Mouse (Mus musculus) heart, embryonic 16.5 days (tissue): ENCODE data around the gene Hoxd9. TPM values are rescaled to one million over a fixed set of nuclear protein-coding genes. Genes with fewer than 3 reads are reported as not detected.
A peak's percentile ranks its signal among the peaks of the same experiment; 100 is the strongest.

ENCODE experiments used
- ATAC-seq: fragments of 200-750 bp; cut with Nextera tagmentation; replicated peaks from 2 replicates; pipeline ENCODE4 v1.8.0; 2017; ENCODE audit warnings: moderate number of reproducible peaks; ENCODE audit not compliant: insufficient read depth, low FRiP score; ENCODE audit errors: extremely low read depth
- H3K27ac ChIP-seq: fragments of 300-500 bp; sonication (generic); 2 replicates; pipeline ENCODE4 v1.5.1; 2014; ENCODE audit warnings: mild to moderate bottlenecking, low read length, control low read depth, moderate library complexity
- H3K27me3 ChIP-seq: fragments of 300-500 bp; sonication (generic); 2 replicates; pipeline ENCODE4 v1.6.1; 2014; ENCODE audit warnings: low read length, mixed read lengths; ENCODE audit not compliant: control insufficient read depth, insufficient read depth
- H3K36me3 ChIP-seq: fragments of 300-500 bp; sonication (generic); 2 replicates; pipeline ENCODE4 v1.6.1; 2014; ENCODE audit not compliant: control insufficient read depth, insufficient read depth
- H3K4me1 ChIP-seq: fragments of 300-500 bp; sonication (generic); 2 replicates; pipeline ENCODE4 v1.6.1; 2014; ENCODE audit warnings: low read length, mixed read lengths; ENCODE audit not compliant: control insufficient read depth, insufficient read depth
- H3K4me2 ChIP-seq: fragments of 300-500 bp; sonication (generic); 2 replicates; pipeline ENCODE4 v1.6.1; 2014; ENCODE audit warnings: low read depth, mild to moderate bottlenecking, control low read depth, low read length
- H3K4me3 ChIP-seq: fragments of 300-500 bp; sonication (generic); 2 replicates; pipeline ENCODE4 v1.5.1; 2014; ENCODE audit warnings: mild to moderate bottlenecking, control low read depth, low read length
- H3K9ac ChIP-seq: fragments of 300-500 bp; sonication (generic); 2 replicates; pipeline ENCODE4 v1.6.1; 2014; ENCODE audit warnings: low read length, control low read depth
- H3K9me3 ChIP-seq: fragments of 300-500 bp; sonication (generic); replicated peaks from 2 replicates; pipeline ENCODE4 v1.6.1; 2016; ENCODE audit warnings: low read length; ENCODE audit not compliant: control insufficient read depth
- WGBS: fragments of 180-500 bp; shearing (Covaris S2); extraction: QIAGEN DNeasy Blood & Tissue Kit; methylation state at CpG from one replicate; pipeline ENCODE4 v1.1.7; 2014; 5-methylcytosine and 5-hydroxymethylcytosine counted together
- polyA plus RNA-seq: library from polyadenylated mRNA; unstranded; fragments of >200 nt; fragmentation: Nextera tagmentation; extraction: Ambion mirVana; gene quantifications from 2 replicates; pipeline ENCODE4 v1.2.1, GENCODE M21; 2015

The Hoxd9 gene
- polyA plus RNA-seq, 1 experiment from 2014 or later, result 0.21 TPM

DNA sequence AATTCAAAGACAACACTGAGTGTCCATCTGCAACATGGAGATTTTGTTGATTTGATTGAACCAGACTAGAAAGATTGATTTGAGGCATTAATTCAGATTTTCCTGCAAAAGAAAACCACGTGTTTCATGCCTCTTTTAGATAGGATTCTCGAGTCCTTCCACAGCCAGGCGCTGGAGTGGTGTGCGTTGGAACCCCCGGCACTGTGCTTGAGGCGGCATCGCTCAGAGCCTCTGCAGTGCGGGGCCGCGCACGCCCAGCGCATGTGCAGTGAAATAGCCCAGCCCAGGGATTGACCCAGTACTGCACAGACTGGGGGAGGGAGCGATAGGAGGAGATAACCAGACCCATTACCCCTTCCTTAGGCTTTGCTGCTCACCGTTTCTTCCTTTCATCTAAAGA lies 17.4 kb downstream of the Hoxd9 start:
- no peak for ATAC-seq
- H3K4me1 ChIP-seq, result peaks cover 7% of the 10 kb centered on the region; the same call in 1 of the 2 replicates
- no peaks in the 10 kb centered on the region for H3K9me3 ChIP-seq
- H3K36me3 ChIP-seq, result no peaks in the 10 kb centered on the region
- H3K4me2 ChIP-seq, result no peak overlapping the region
- WGBS, result under 1% methylated on average over 14 of the region's 14 CpGs
- peaks cover 90% of the 10 kb centered on the region for H3K27me3 ChIP-seq
- H3K27ac ChIP-seq, result no peak overlapping the region
- no peak overlapping the region for H3K4me3 ChIP-seq
- H3K9ac ChIP-seq, result no peak overlapping the region

GRCm38 (mm10) chr2:74715504-74716241 lies 18.1 kb downstream of the Hoxd9 start:
- WGBS, result 3% methylated on average over 26 of the region's 26 CpGs

GRCm38 (mm10) chr2:74720384-74720783 lies 22.9 kb downstream of the Hoxd9 start:
- no peak overlapping the region for H3K9ac ChIP-seq
- H3K4me2 ChIP-seq, result no peak overlapping the region
- no peaks in the 10 kb centered on the region for H3K4me1 ChIP-seq
- 12% methylated on average over 2 of the region's 2 CpGs for WGBS
- H3K9me3 ChIP-seq, result no peaks in the 10 kb centered on the region
- no peaks in the 10 kb centered on the region for H3K36me3 ChIP-seq
- ATAC-seq, result no peak
- no peak overlapping the region for H3K27ac ChIP-seq
- no peak overlapping the region for H3K4me3 ChIP-seq
- H3K27me3 ChIP-seq, result peaks cover 94% of the 10 kb centered on the region

More at GRCm38 (mm10) chr2:74715504-74716241, 18.1 kb downstream of the Hoxd9 start:
- Histone ChIP-seq H3K27me3 (peaks cover 90% of the 10 kb centered on the region), H3K4me2 (peak overlapping the region; percentile 35), H3K9me3 (no peaks in the 10 kb centered on the region), H3K4me1 (peaks cover 7% of the 10 kb centered on the region; the same call in 1 of the 2 replicates), H3K36me3 (no peaks in the 10 kb centered on the region), H3K4me3 (peak overlapping the region; percentile 15), H3K27ac (no peak overlapping the region), H3K9ac (no peak overlapping the region)
- ATAC-seq, result peak; percentile 76; the same call in 1 of the 2 replicates

- no peaks in the 10 kb centered on the region for H3K9me3 ChIP-seq
- H3K27me3 ChIP-seq, result peaks cover 97% of the 10 kb centered on the region
- H3K4me2 ChIP-seq, result no peak overlapping the region
- no peaks in the 10 kb centered on the region for H3K4me1 ChIP-seq
- H3K36me3 ChIP-seq, result no peaks in the 10 kb centered on the region
- no peak overlapping the region for H3K4me3 ChIP-seq
- H3K9ac ChIP-seq, result no peak overlapping the region
- WGBS, result 13% methylated on average over 5 of the region's 5 CpGs
- H3K27ac ChIP-seq, result no peak overlapping the region
- no peak for ATAC-seq
These were observed 23.5 kb downstream of the Hoxd9 start for GRCm38 (mm10) chr2:74720955-74721491.

GRCm38 (mm10) chr2:74721882-74722281 lies 24.4 kb downstream of the Hoxd9 start:
- no peak overlapping the region for H3K4me3 ChIP-seq
- H3K36me3 ChIP-seq, result no peaks in the 10 kb centered on the region
- no peak overlapping the region for H3K4me2 ChIP-seq
- H3K4me1 ChIP-seq, result no peaks in the 10 kb centered on the region
- no peaks in the 10 kb centered on the region for H3K9me3 ChIP-seq
- no peak overlapping the region for H3K27ac ChIP-seq
- WGBS, result 14% methylated on average over 6 of the region's 6 CpGs
- no peak for ATAC-seq
- peaks cover 97% of the 10 kb centered on the region for H3K27me3 ChIP-seq
- no peak overlapping the region for H3K9ac ChIP-seq

DNA sequence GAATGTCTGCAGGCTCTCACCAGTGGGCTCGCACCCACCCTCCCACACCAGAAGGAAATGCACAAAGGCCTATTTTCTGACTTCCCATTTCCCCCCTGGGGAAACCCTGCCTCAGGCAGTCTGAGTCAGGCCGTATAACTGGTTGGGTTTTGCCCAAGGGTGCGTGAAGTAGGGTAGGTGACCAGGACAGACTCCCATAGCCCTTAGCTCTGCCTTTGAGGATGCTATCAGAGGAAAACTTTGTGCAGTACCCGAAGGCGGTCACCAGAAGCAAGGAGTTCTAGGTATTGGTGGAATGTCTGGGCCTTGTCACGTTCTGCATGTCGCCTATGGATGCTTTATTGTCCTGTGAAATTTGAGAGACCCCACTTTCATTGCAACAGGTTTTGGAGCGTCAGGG lies 25.4 kb downstream of the Hoxd9 start:
- no peak for ATAC-seq
- Histone ChIP-seq H3K4me1 (0 out of 2 replicates have a peak, but pooled peaks cover 3% of the 10 kb centered on the region), H3K36me3 (no peaks in the 10 kb centered on the region), H3K9me3 (no peaks in the 10 kb centered on the region), H3K4me2 (no peak overlapping the region), H3K9ac (no peak overlapping the region), H3K27ac (no peak overlapping the region), H3K4me3 (no peak overlapping the region), H3K27me3 (peaks cover 95% of the 10 kb centered on the region)
- 10% methylated on average over 8 of the region's 8 CpGs for WGBS

DNA sequence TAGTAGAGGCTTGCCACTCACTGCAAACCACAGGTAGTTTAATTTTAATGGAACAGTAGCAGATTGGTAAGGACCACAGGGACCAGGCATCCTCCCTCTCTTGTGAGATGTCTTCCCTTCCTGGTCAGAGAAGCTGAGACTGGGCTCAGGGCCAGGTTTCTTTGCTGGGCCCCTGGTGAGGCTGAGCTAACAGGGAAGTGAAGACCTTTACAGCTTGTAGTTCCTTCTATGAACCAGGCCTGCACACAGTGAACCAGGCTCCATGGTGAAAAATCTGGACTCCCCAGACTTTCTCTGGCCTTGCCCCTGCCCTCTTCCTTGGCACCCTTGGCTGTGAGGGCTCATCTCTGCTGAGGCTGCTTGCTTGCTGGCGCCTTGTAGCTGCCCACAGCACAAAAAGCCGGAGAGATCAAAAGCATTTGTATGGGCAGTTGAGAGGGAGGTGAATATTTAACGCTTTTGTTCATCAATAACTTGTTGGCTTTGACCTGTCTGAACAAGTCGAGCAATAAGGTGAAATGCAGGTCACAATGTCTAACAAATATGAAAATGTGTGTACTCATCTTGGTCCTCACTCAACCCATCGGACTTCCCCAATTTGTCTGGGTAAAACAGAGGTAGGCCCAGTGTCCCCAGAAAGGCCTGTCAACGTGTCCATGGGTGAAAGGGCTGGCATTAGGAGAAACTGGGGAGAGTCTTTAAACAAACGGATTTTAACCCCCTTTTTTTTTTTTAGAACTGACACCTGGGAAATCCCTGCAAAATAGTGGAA lies 26.9 kb downstream of the Hoxd9 start:
- Histone ChIP-seq H3K27me3 (peaks cover 97% of the 10 kb centered on the region), H3K4me1 (0 out of 2 replicates have a peak, but pooled peaks cover 3% of the 10 kb centered on the region), H3K36me3 (no peaks in the 10 kb centered on the region), H3K9me3 (no peaks in the 10 kb centered on the region), H3K4me3 (no peak overlapping the region), H3K27ac (no peak overlapping the region), H3K9ac (no peak overlapping the region), H3K4me2 (no peak overlapping the region)
- 24% methylated on average over 7 of the region's 7 CpGs for WGBS
- no peak for ATAC-seq

- WGBS, result 8% methylated on average over 17 of the region's 17 CpGs
- H3K4me2 ChIP-seq, result no peak overlapping the region
- ATAC-seq, result no peak
- H3K27ac ChIP-seq, result no peak overlapping the region
- peaks cover 95% of the 10 kb centered on the region for H3K27me3 ChIP-seq
- H3K36me3 ChIP-seq, result no peaks in the 10 kb centered on the region
- 0 out of 2 replicates have a peak, but pooled peaks cover 3% of the 10 kb centered on the region for H3K4me1 ChIP-seq
- no peak overlapping the region for H3K4me3 ChIP-seq
- no peak overlapping the region for H3K9ac ChIP-seq
- no peaks in the 10 kb centered on the region for H3K9me3 ChIP-seq
These were observed 27.6 kb downstream of the Hoxd9 start for GRCm38 (mm10) chr2:74725171-74725570.

DNA sequence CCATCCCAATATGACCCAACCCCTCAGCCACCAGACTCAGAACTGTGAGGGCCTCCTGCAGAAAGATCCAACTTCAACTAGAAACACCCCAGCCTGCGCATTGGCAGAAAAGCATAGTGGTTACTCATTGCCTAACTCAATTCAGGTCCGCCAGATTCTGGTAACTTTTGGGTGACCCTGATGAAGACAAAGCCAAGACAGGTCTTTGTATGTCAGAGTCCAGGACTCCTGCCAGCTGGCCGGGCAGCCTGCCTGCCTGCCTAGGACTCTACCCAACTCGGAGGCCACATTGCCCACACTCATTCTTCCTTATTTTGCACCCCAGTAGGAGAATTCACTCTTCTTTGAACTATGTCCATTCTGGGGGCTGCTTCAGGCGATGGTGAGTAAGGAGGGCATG lies 29.0 kb downstream of the Hoxd9 start, which contains the start of gene Gm28230:
Gene Gm28230, plus strand, starts transcription at position 178 of the 400 bp plus-strand sequence.
- Histone ChIP-seq H3K4me2 (peak within 1 kb of the TSS; percentile 51), H3K27me3 (peaks cover 93% of the 10 kb centered on the region), H3K27ac (no peak within 1 kb of the TSS), H3K36me3 (no peaks in the 10 kb centered on the region), H3K9me3 (no peaks in the 10 kb centered on the region), H3K9ac (no peak within 1 kb of the TSS), H3K4me1 (0 out of 2 replicates have a peak, but pooled peaks cover 3% of the 10 kb centered on the region), H3K4me3 (peak within 1 kb of the TSS; percentile 36)
- 18% methylated on average over 5 of the region's 5 CpGs for WGBS
- no peak for ATAC-seq
